In genomic region chr2:35634963-35635362, GRCm38 (mm10) we compare ENCODE assay signal across 16 mouse cellular contexts.
"Had no signal": no experiment of that assay in that cellular context is flagged by ENCODE, and none has a peak within 500 bp of the region (broad histone marks: within the 10 kb centered on the region; RNA-seq: fewer than 3 reads in every experiment).

No protein-coding gene starts in this region.

- H3K4me1 ChIP-seq: liver, embryonic 12.5 days; liver, embryonic 15.5 days had no signal

- H3K36me3 ChIP-seq: liver, embryonic 12.5 days; liver, embryonic 15.5 days had no signal

- H3K9ac ChIP-seq: limb, embryonic 13.5 days; liver, embryonic 12.5 days; liver, embryonic 15.5 days had no signal

- ATAC-seq: intestine, postnatal 0 days; liver, embryonic 12.5 days had no signal

- H3K4me2 ChIP-seq: limb, embryonic 13.5 days; liver, embryonic 12.5 days; liver, embryonic 15.5 days; midbrain, embryonic 11.5 days had no signal

- H3K9me3 ChIP-seq: limb, embryonic 10.5 days; limb, embryonic 13.5 days; liver, embryonic 12.5 days; liver, embryonic 15.5 days had no signal

- H3K4me3 ChIP-seq: layer of hippocampus, adult 2 months; limb, embryonic 10.5 days; limb, embryonic 13.5 days; liver, embryonic 12.5 days; liver, embryonic 15.5 days had no signal

- H3K27ac ChIP-seq: kidney, postnatal 0 days; layer of hippocampus, adult 2 months; limb, embryonic 13.5 days; liver, embryonic 12.5 days; liver, embryonic 15.5 days; macrophage had no signal

- H3K27me3 ChIP-seq: limb, embryonic 13.5 days; liver, embryonic 12.5 days; liver, embryonic 15.5 days had no signal

- DNase-seq: kidney, adult 2 months; kidney, postnatal 25 days; layer of hippocampus, adult 9-11 months; liver; lung, adult 18-20 months; midbrain, embryonic 14.5 days; thymus, postnatal 25 days had no signal
